Mouse (Mus musculus) ES-Bruce4 (cell line): Measurements from ENCODE around the gene Hps3. TPM values are rescaled to one million over a fixed set of nuclear protein-coding genes. Genes with fewer than 3 reads are reported as not detected.
"Not testable (repeated sequence)": the region's sequence is repeated elsewhere in the genome, so short reads cannot be mapped to it uniquely, and the experiment has no call there.

Experiments
- H3K27ac ChIP-seq: 2 replicates; pipeline ENCODE4 v1.5.1; 2012; ENCODE audit warnings: low read length, inconsistent platforms; ENCODE audit not compliant: insufficient read depth
- H3K27me3 ChIP-seq: 2 replicates; pipeline ENCODE4 v1.6.1; 2012; ENCODE audit warnings: mild to moderate bottlenecking, low read length, inconsistent platforms; ENCODE audit not compliant: control insufficient read depth, poor library complexity, insufficient read depth, severe bottlenecking
- H3K36me3 ChIP-seq: 2 replicates; pipeline ENCODE4 v1.6.1; 2012; ENCODE audit warnings: inconsistent platforms, mild to moderate bottlenecking, low read length, moderate library complexity; ENCODE audit not compliant: control insufficient read depth, poor library complexity, insufficient read depth, severe bottlenecking
- H3K4me1 ChIP-seq: one replicate; pipeline ENCODE4 v1.8.1; 2011; ENCODE audit warnings: low read length; ENCODE audit not compliant: control insufficient read depth, insufficient read depth
- H3K4me3 ChIP-seq: 2 replicates; pipeline ENCODE4 v1.5.1; 2011; ENCODE audit warnings: low read depth, mild to moderate bottlenecking, low read length
- H3K9ac ChIP-seq: 2 replicates; pipeline ENCODE4 v1.6.1; 2012; ENCODE audit warnings: low read depth, mild to moderate bottlenecking, inconsistent platforms; ENCODE audit not compliant: poor library complexity, severe bottlenecking
- H3K9me3 ChIP-seq: replicated peaks from 2 replicates; pipeline ENCODE4 v1.6.1; 2012; ENCODE audit warnings: mild to moderate bottlenecking, low read length, inconsistent platforms; ENCODE audit not compliant: control insufficient read depth, poor library complexity, insufficient read depth, severe bottlenecking
- CTCF ChIP-seq: IDR thresholded peaks from one replicate; pipeline ENCODE4 v1.8.1; 2011; ENCODE audit warnings: low read depth, low read length
- EP300 ChIP-seq: IDR thresholded peaks from 2 replicates; pipeline ENCODE4 v1.6.1; 2011; ENCODE audit warnings: low read depth, low read length; ENCODE audit not compliant: insufficient read depth
- POLR2A ChIP-seq: IDR thresholded peaks from one replicate; pipeline ENCODE4 v1.8.1; 2011; ENCODE audit warnings: low read length; ENCODE audit not compliant: insufficient read depth
- polyA plus RNA-seq: library from polyadenylated mRNA; stranded (reverse); fragments of >200 nt; gene quantifications from 2 replicates; pipeline ENCODE4 v1.2.4, GENCODE M21; 2011; ENCODE audit warnings: low read depth; ENCODE audit not compliant: missing spikeins, insufficient read depth, insufficient read length

The Hps3 gene
- 13.8 and 15.9 TPM in 2 replicates for polyA plus RNA-seq

- H3K4me3 ChIP-seq = peak within 1 kb of the TSS; percentile 80
- 0 out of 2 replicates have a peak, but pooled peaks cover 4% of the 10 kb centered on the region for H3K9me3 ChIP-seq
- TF ChIP-seq CTCF (no peak), EP300 (no peak; the same call in 1 of the 2 replicates)
- H3K27ac ChIP-seq = no peak within 1 kb of the TSS
- H3K27me3 ChIP-seq = no peaks in the 10 kb centered on the region
- no peaks in the 10 kb centered on the region for H3K4me1 ChIP-seq
- no peaks in the 10 kb centered on the region for H3K36me3 ChIP-seq
- H3K9ac ChIP-seq = peak within 1 kb of the TSS; percentile 21
These were observed at the start of gene Hps3 for GRCm38 (mm10) chr3:20034719-20035404. Hps3 (minus strand) TSS chr3:20035315.

GRCm38 (mm10) chr3:20082161-20082560, 47.0 kb upstream of the Hps3 start:
- no peak for TF ChIP-seq CTCF
- no peak for TF ChIP-seq POLR2A
- no peak for TF ChIP-seq EP300
- H3K9ac ChIP-seq = no peak overlapping the region
- peaks cover 14% of the 10 kb centered on the region for H3K36me3 ChIP-seq
- no peak overlapping the region for H3K27ac ChIP-seq
- H3K9me3 ChIP-seq = no peaks in the 10 kb centered on the region
- no peaks in the 10 kb centered on the region for H3K4me1 ChIP-seq
- no peak overlapping the region for H3K4me3 ChIP-seq
- H3K27me3 ChIP-seq = no peaks in the 10 kb centered on the region

GRCm38 (mm10) chr3:20076145-20077053, 41.3 kb upstream of the Hps3 start:
- peaks cover 13% of the 10 kb centered on the region for H3K36me3 ChIP-seq
- H3K4me1 ChIP-seq = no peaks in the 10 kb centered on the region
- TF ChIP-seq CTCF = no peak
- TF ChIP-seq POLR2A = no peak
- no peak for TF ChIP-seq EP300
- H3K4me3 ChIP-seq = no peak overlapping the region
- no peak overlapping the region for H3K9ac ChIP-seq
- no peaks in the 10 kb centered on the region for H3K9me3 ChIP-seq
- no peak overlapping the region for H3K27ac ChIP-seq
- H3K27me3 ChIP-seq = no peaks in the 10 kb centered on the region

DNA sequence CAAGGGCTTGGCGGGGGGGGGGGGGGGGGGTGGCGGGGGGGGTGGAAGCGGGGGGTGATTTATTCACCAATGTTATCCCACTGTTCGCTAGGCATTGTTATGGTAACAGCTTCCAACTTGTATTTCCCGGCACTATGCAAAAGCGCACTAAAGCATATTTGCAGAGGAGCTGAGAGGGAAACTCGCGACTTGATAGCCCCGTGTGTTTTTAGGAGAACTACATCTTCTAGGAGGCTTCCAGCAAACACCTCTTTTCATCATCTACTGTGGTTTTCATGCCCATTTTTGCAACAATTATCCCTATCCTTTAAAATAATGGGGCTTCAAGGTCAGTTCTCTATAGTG, 23.1 kb upstream of the Hps3 start:
- TF ChIP-seq CTCF = no peak
- TF ChIP-seq POLR2A = no peak
- TF ChIP-seq EP300 = no peak
- H3K27ac ChIP-seq = peak overlapping the region; percentile 83
- H3K27me3 ChIP-seq = no peaks in the 10 kb centered on the region

DNA sequence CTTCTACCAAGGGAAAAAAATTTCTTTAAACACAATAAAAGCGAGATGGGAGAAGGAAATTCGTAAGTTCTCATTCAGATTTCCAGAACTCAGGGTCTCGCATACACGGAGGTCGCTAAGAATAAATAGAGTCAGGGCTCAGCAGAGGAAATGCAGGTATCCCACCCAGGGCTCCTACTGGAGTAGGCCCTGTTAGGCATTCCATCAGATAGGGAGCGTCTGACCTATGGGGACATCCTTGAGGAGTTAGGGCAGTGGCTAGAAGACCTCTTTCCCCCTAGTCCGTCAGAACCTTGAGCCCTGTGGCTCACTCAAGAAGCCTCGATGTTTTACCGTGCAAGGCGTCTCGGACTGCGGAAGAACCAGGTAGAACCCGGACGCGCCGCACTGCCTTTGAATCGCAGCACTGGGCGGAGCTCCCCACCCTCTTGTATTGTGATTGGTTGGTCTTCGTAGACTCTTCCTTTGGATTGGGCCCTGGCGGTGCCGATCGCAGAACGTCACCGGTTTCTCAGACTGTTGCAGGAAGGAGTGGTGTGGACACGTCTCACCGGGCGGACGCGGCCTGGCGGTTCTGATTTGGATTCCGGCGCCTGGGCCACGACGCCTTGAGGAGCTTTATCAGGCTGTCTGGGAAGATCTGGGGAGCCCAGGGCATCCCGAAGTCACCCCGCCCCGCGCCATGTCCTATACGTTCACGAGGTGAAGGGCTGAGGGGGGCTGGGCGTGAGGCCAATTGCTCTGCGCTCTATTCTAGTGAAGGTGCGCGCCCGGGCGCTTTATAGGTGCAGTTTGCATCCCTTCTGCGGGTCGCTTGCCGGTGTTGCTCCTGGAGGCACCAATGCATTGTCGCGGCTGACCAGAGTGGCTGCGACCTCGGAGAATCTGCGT, 22.4 kb upstream of the Hps3 start, which contains the start of gene Hltf:
Hltf (plus strand) TSS at position 506 of the 891 bp plus-strand sequence.
- peaks cover 7% of the 10 kb centered on the region for H3K36me3 ChIP-seq
- no peaks in the 10 kb centered on the region for H3K9me3 ChIP-seq
- peak within 1 kb of the TSS; percentile 61 for H3K9ac ChIP-seq
- H3K4me1 ChIP-seq = no peaks in the 10 kb centered on the region
- no peaks in the 10 kb centered on the region; the same call in 1 of the 2 replicates for H3K27me3 ChIP-seq
- H3K27ac ChIP-seq = peak within 1 kb of the TSS; percentile 91
- peak within 1 kb of the TSS; percentile 99 for H3K4me3 ChIP-seq
- TF ChIP-seq EP300 = peak; percentile 2; the same call in 1 of the 2 replicates
- no peak for TF ChIP-seq CTCF
- peak; percentile 57 for TF ChIP-seq POLR2A

More for the DNA sequence above, 23.1 kb upstream of the Hps3 start:
- H3K9me3 ChIP-seq = no peaks in the 10 kb centered on the region
- no peaks in the 10 kb centered on the region for H3K4me1 ChIP-seq
- H3K4me3 ChIP-seq = peak overlapping the region; percentile 68
- H3K36me3 ChIP-seq = peaks cover 7% of the 10 kb centered on the region
- H3K9ac ChIP-seq = peak overlapping the region; percentile 61

- not testable (repeated sequence) for H3K9ac ChIP-seq, H3K4me1 ChIP-seq, H3K27me3 ChIP-seq, H3K36me3 ChIP-seq, H3K27ac ChIP-seq, H3K4me3 ChIP-seq
- peaks cover 37% of the 10 kb centered on the region for H3K9me3 ChIP-seq
These were observed 9.6 kb upstream of the Hps3 start for GRCm38 (mm10) chr3:20044736-20045135.

- not testable (repeated sequence) for H3K27ac ChIP-seq, H3K36me3 ChIP-seq, H3K27me3 ChIP-seq, H3K4me3 ChIP-seq, H3K4me1 ChIP-seq, H3K9ac ChIP-seq
- H3K9me3 ChIP-seq = peaks cover 26% of the 10 kb centered on the region
These were observed 6.3 kb upstream of the Hps3 start for GRCm38 (mm10) chr3:20041461-20041860.
